Mouse (Mus musculus) erythroblast, adult 5-6 weeks (primary cell): ENCODE results near the gene Olfr1341. TPM values are rescaled to one million over a fixed set of nuclear protein-coding genes. Genes with fewer than 3 reads are reported as not detected.

Source experiments
- ATAC-seq: replicated peaks from 2 replicates; pipeline ENCODE4 v1.8.0; 2016; ENCODE audit warnings: moderate number of reproducible peaks, mild to moderate bottlenecking, moderate TSS enrichment, inconsistent platforms; ENCODE audit not compliant: poor library complexity, low FRiP score, severe bottlenecking
- total RNA-seq, 2 experiments: library from RNA; stranded (forward) in 1 of 2; stranded (reverse) in 1 of 2; fragments of 150-400 nt in 1 of 2; fragments of 200-764, 138-1000 nt in 1 of 2; gene quantifications; 2 replicates each; pipeline versions ENCODE4 v1.2.3 to v1.2.4; 2015 to 2017; ENCODE audit warnings: low replicate concordance in 2 of 2

Gene Olfr1341
- total RNA-seq (2015; ENCODE audit: low replicate concordance) (not detected in 2 replicates), total RNA-seq (2017; ENCODE audit: low replicate concordance) (not detected in 2 replicates)

- ATAC-seq = no peak
Measured at GRCm38 (mm10) chr4:118703223-118703622, at the start of gene Olfr1341. Olfr1341 (plus strand) TSS chr4:118703523.

DNA sequence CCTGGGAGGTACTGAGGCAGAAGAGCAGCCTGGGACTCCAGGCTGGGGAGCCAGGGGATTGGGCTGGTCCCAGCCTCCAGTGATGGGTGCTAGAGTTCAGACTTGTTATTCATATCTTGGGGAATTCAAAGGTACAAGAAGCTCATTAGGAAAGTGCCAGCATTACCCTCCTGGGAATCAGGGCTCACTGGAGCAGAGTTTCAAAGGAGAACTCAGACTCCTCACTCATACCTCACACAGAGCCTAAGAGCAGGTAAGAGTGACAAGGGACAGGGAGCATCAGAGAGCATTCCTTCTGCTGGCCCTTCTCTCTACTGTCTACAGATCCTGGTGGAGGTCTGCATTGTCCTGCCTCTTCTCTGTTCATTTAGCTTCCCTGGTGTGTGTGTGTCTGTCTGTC lies 44.7 kb upstream of the Olfr1341 start, which contains the start of gene Olfr62:
TSS of gene Olfr62 (plus strand) at position 301 of the 400 bp plus-strand sequence.
- no peak for ATAC-seq

GRCm38 (mm10) chr4:118687086-118687485 lies 16.2 kb upstream of the Olfr1341 start:
- ATAC-seq = no peak

DNA sequence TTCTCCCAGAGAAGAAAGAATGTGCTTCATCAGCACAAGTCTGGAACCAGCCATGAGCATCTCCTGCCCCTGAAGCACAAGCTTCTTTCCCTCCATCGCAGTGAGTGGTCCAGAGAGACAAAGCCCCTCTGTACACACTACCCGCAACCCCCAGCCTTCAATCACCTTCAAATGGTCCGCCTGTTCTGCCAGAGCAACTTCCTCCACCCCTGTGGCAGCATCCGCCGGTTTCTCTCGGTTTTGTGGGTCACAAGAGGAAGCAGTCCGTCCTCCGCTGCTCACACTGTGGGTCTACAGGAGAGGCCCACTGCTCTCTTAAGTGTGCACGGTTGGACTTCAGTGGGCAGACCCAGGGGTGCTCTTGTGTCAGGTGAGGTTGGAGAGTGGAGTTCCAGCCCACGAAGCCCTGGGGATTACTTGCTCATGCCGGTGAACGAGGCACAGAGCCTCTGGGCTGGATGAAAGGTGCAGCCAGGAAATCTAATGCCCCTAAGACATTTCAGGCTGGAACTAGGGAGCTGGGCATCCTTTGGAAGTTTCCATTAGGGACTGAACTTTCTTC lies 10.8 kb upstream of the Olfr1341 start, which contains the start of gene Olfr1342:
TSS of gene Olfr1342 (minus strand) at position 345 of the 562 bp plus-strand sequence.
- ATAC-seq = no peak

GRCm38 (mm10) chr4:118693812-118694211 lies 9.5 kb upstream of the Olfr1341 start:
- no peak for ATAC-seq

GRCm38 (mm10) chr4:118708086-118708485 lies 4.8 kb downstream of the Olfr1341 start:
- no peak for ATAC-seq

DNA sequence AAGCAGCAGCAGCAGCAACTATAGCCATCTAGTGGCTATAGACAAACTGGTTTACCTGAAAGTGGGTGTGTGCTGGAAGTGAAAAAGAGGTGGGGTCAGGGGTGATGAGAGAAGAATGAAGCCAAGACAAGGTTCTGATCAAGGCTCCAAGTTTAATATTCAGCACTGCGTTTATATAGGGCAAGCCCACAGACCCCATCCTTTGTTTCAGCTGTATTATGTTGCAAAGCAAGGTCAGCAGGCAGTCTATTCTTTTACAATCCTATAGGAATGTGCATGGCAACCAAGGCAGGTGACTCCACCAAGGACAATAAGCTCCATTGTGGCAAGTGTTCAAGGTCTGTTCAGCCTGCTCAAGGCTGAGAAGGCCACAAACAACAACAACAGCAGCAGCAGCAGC lies 8.3 kb downstream of the Olfr1341 start:
- ATAC-seq = no peak

DNA sequence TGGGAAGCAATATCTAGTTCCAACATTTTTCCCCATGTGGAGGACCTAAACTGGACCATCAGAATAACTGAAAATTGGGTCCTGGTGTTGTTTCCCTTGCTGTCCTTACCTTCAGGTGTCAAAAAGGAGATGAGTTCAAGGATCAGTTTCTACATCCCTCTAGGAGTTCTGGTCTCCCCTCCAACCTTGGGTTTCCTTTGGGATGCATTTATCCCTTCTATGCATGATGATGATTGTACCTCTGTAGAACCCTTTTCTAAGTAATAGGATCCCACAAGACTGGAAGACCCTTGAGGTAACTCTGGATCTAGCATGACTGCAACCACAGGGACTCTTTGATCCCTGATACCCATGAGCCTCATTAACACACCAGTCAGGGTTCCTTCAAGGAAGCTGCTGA lies 16.5 kb downstream of the Olfr1341 start, which contains the start of gene Olfr1340:
TSS of gene Olfr1340 (plus strand) at position 301 of the 400 bp plus-strand sequence.
- no peak for ATAC-seq

DNA sequence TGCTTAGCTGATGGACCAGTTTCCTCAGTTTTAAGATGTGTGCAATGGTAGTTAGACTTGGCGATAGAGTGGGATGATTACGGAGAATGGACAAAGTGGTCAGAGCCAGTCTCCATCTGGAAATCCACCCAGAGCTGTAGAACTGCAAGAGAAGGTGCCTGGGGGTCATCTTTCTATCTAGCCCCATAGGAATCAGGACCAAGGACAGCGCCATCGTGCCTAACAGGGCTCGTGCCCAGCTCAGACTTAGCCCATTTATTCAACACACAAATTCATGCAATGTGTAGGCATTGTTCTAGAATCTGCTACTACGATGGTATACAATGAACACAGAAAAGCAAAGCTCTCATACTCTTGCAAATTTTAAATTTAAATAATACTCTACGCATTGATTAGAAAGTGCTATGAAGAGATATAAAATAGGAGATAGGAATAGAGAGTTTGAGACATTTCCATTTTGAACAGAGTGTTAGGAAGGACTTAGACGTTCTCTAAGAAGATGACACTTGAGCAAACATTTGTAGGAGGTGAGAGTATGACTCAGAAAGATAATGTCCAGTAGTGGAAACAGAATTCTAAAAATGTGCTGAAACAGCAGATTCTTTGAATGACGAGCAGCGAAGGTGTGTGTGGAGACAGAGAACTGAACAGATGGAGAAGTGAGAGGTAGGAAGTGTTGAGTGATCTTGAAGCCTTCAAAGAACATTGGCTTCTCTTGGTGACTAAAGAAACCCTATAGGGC lies 18.6 kb downstream of the Olfr1341 start:
- no peak for ATAC-seq

DNA sequence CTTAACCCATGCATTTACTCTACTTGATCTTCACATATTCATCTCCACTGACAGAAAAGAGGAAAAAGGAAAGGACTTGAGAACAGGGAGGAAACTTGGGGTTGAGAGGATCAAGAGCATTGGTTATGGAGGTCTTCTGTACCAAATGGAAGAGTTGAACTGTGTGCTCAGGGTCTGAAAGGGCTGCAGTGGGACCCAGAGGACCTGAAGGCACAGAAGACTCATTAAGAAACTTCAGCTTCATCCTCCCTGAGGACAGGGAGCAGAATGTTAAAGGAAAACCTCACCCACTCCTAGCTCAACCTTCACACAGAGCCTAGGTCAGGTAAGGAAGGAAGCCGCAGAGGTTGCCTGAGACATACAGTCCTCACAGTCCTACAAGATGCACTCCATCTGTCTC lies 28.6 kb downstream of the Olfr1341 start, which contains the start of gene Olfr1339:
TSS of gene Olfr1339 (plus strand) at position 301 of the 400 bp plus-strand sequence.
- ATAC-seq = no peak

DNA sequence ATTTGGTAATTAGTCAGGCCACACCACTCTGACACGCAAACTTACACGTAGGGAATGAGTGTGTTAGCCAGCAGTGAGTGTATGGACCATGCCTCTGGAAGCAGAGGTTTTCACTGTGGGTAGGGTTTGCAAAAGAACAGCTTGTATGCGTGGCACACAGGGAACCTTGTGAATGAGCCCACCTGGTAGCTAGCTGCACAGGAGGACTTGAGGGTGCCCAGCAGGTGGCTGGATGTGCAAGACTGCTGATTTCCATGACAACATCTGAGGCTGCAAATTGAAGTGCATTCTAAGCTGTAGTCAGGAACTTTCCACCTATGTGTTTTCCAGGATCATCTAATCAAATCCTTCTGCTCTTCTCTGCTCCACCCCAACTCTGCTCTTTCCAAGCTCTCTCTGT lies 36.3 kb downstream of the Olfr1341 start:
- no peak for ATAC-seq

DNA sequence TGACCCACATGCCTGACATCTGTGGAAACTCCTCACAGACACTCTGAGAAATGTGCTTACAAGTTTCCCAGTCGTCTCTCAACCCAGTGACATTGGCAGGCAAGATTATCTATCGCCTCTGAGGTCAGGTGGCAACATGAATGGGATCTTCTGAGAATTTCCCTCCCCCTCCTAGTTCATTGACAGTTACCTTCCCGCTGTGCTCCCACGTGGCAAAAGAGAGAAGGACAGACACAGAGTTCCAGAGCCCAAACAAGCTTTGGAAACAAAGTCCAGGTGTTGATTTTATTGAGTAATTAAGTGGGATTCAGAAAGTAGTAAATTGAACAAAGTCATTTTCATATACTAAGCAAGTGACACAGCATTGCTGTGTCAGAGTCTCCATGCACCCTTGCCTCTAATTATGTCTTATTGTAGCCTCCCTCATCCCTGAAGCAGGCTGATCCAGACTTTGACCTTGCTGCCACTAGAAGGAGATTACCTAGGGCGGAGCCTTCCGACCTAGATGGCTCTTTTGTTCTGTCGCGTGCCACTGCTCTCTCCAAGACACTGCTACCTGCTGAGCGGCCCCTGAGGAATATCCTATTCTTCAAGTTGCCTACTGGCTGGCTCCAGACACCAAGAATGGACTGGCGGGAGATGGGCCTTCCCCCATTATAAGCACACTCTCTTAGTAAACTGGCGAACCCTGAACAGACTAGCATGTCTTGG lies 37.8 kb downstream of the Olfr1341 start:
- no peak for ATAC-seq

GRCm38 (mm10) chr4:118741881-118742280 lies 38.6 kb downstream of the Olfr1341 start:
- ATAC-seq = no peak

- no peak for ATAC-seq
Measured at GRCm38 (mm10) chr4:118758637-118759036, 55.3 kb downstream of the Olfr1341 start, which contains the start of gene Olfr1338. Olfr1338 (minus strand) TSS chr4:118758737.

Other genes with a start within 250 kb of the Olfr1341 start
- 3.6 TPM in 1 of 2 replicates, not detected in the other for gene Mpl, start 246.0 kb upstream of the Olfr1341 start, total RNA-seq (2015; ENCODE audit: low replicate concordance)
- 1.1 TPM in 1 of 2 replicates, not detected in the other for gene Mpl, start 246.0 kb upstream of the Olfr1341 start, total RNA-seq (2017; ENCODE audit: low replicate concordance)
- not detected in 2 replicates for gene Tie1, start 213.5 kb upstream of the Olfr1341 start, total RNA-seq (2015; ENCODE audit: low replicate concordance)
- 0.85 TPM in 1 of 2 replicates, not detected in the other for gene Tie1, start 213.5 kb upstream of the Olfr1341 start, total RNA-seq (2017; ENCODE audit: low replicate concordance)
- gene 2610528J11Rik, start 176.5 kb upstream of the Olfr1341 start, total RNA-seq (2015; ENCODE audit: low replicate concordance) = not detected in 2 replicates
- gene 2610528J11Rik, start 176.5 kb upstream of the Olfr1341 start, total RNA-seq (2017; ENCODE audit: low replicate concordance) = not detected in 2 replicates
- not detected in 2 replicates for gene Tmem125, start 159.5 kb upstream of the Olfr1341 start, total RNA-seq (2015; ENCODE audit: low replicate concordance)
- not detected in 2 replicates for gene Tmem125, start 159.5 kb upstream of the Olfr1341 start, total RNA-seq (2017; ENCODE audit: low replicate concordance)
- gene Cfap57, start 82.7 kb upstream of the Olfr1341 start, total RNA-seq (2015; ENCODE audit: low replicate concordance) = 0.63 TPM in 1 of 2 replicates, not detected in the other
- 0.51 and 0.84 TPM in 2 replicates for gene Cfap57, start 82.7 kb upstream of the Olfr1341 start, total RNA-seq (2017; ENCODE audit: low replicate concordance)
- 28.4 and 35.1 TPM in 2 replicates for gene Ebna1bp2, start 82.7 kb upstream of the Olfr1341 start, total RNA-seq (2015; ENCODE audit: low replicate concordance)
- gene Ebna1bp2, start 82.7 kb upstream of the Olfr1341 start, total RNA-seq (2017; ENCODE audit: low replicate concordance) = 12.6 and 20.6 TPM in 2 replicates
- not detected in 2 replicates for gene Olfr62, start 44.6 kb upstream of the Olfr1341 start, total RNA-seq (2015; ENCODE audit: low replicate concordance)
- gene Olfr62, start 44.6 kb upstream of the Olfr1341 start, total RNA-seq (2017; ENCODE audit: low replicate concordance) = not detected in 2 replicates
- not detected in 2 replicates for gene Olfr1342, start 10.8 kb upstream of the Olfr1341 start, total RNA-seq (2015; ENCODE audit: low replicate concordance)
- not detected in 2 replicates for gene Olfr1342, start 10.8 kb upstream of the Olfr1341 start, total RNA-seq (2017; ENCODE audit: low replicate concordance)
- gene Olfr1340, start 16.6 kb downstream of the Olfr1341 start, total RNA-seq (2015; ENCODE audit: low replicate concordance) = not detected in 2 replicates
- not detected in 2 replicates for gene Olfr1340, start 16.6 kb downstream of the Olfr1341 start, total RNA-seq (2017; ENCODE audit: low replicate concordance)
- not detected in 2 replicates for gene Olfr1339, start 28.7 kb downstream of the Olfr1341 start, total RNA-seq (2015; ENCODE audit: low replicate concordance)
- not detected in 2 replicates for gene Olfr1339, start 28.7 kb downstream of the Olfr1341 start, total RNA-seq (2017; ENCODE audit: low replicate concordance)
- gene Olfr1338, start 55.2 kb downstream of the Olfr1341 start, total RNA-seq (2015; ENCODE audit: low replicate concordance) = not detected in 2 replicates
- not detected in 2 replicates for gene Olfr1338, start 55.2 kb downstream of the Olfr1341 start, total RNA-seq (2017; ENCODE audit: low replicate concordance)
- gene Olfr1337, start 79.1 kb downstream of the Olfr1341 start, total RNA-seq (2015; ENCODE audit: low replicate concordance) = not detected in 2 replicates
- not detected in 2 replicates for gene Olfr1337, start 79.1 kb downstream of the Olfr1341 start, total RNA-seq (2017; ENCODE audit: low replicate concordance)
- gene Olfr1335, start 106.4 kb downstream of the Olfr1341 start, total RNA-seq (2015; ENCODE audit: low replicate concordance) = not detected in 2 replicates
- not detected in 2 replicates for gene Olfr1335, start 106.4 kb downstream of the Olfr1341 start, total RNA-seq (2017; ENCODE audit: low replicate concordance)
- gene Olfr1333, start 132.8 kb downstream of the Olfr1341 start, total RNA-seq (2015; ENCODE audit: low replicate concordance) = not detected in 2 replicates
- not detected in 2 replicates for gene Olfr1333, start 132.8 kb downstream of the Olfr1341 start, total RNA-seq (2017; ENCODE audit: low replicate concordance)
- gene Olfr1331, start 161.1 kb downstream of the Olfr1341 start, total RNA-seq (2015; ENCODE audit: low replicate concordance) = not detected in 2 replicates
- gene Olfr1331, start 161.1 kb downstream of the Olfr1341 start, total RNA-seq (2017; ENCODE audit: low replicate concordance) = not detected in 2 replicates
- not detected in 2 replicates for gene Olfr1330, start 185.1 kb downstream of the Olfr1341 start, total RNA-seq (2015; ENCODE audit: low replicate concordance)
- gene Olfr1330, start 185.1 kb downstream of the Olfr1341 start, total RNA-seq (2017; ENCODE audit: low replicate concordance) = not detected in 2 replicates
- gene Olfr1329, start 213.9 kb downstream of the Olfr1341 start, total RNA-seq (2015; ENCODE audit: low replicate concordance) = not detected in 2 replicates
- gene Olfr1329, start 213.9 kb downstream of the Olfr1341 start, total RNA-seq (2017; ENCODE audit: low replicate concordance) = not detected in 2 replicates
- gene Olfr1328, start 235.1 kb downstream of the Olfr1341 start, total RNA-seq (2015; ENCODE audit: low replicate concordance) = not detected in 2 replicates
- not detected in 2 replicates for gene Olfr1328, start 235.1 kb downstream of the Olfr1341 start, total RNA-seq (2017; ENCODE audit: low replicate concordance)